Mouse (Mus musculus) MEL (cell line): ENCODE measurements around the gene Cfap54. TPM values are rescaled to one million over a fixed set of nuclear protein-coding genes. Genes with fewer than 3 reads are reported as not detected.

ENCODE experiments used
- DNase-seq: peaks from one replicate; pipeline ENCODE4 v3.0.0; 2011; ENCODE audit warnings: low read depth, low spot score
- H3K27ac ChIP-seq: 2 replicates; pipeline ENCODE4 v1.5.1; 2012; ENCODE audit warnings: low read depth, mild to moderate bottlenecking, control low read depth, low read length, moderate library complexity; ENCODE audit not compliant: control insufficient read depth
- H3K27me3 ChIP-seq, 2 experiments: fragments of 150-350 bp in 1 of 2; sonication (generic) in 1 of 2; 2 replicates each; pipeline ENCODE4 v1.6.1; 2012; ENCODE audit warnings: low read length in 2 of 2, mild to moderate bottlenecking in 2 of 2, improper control_type of control experiment in 1 of 2, moderate library complexity in 1 of 2; ENCODE audit not compliant: insufficient read depth in 2 of 2, control insufficient read depth in 1 of 2
- H3K36me3 ChIP-seq, 2 experiments: 2 replicates each; pipeline ENCODE4 v1.6.1; 2012 to 2014; ENCODE audit warnings: low read length in 2 of 2, improper control_type of control experiment in 1 of 2, inconsistent platforms in 1 of 2, mild to moderate bottlenecking in 1 of 2; ENCODE audit not compliant: insufficient read depth in 2 of 2, control insufficient read depth in 1 of 2
- H3K4me1 ChIP-seq, 2 experiments: fragments of 150-350 bp in 1 of 2; sonication (generic) in 1 of 2; 2 replicates each; pipeline ENCODE4 v1.6.1; 2012; ENCODE audit warnings: low read length in 2 of 2, improper control_type of control experiment in 1 of 2, mild to moderate bottlenecking in 1 of 2; ENCODE audit not compliant: insufficient read depth in 2 of 2, control insufficient read depth in 1 of 2
- H3K4me3 ChIP-seq, 2 experiments: fragments of 150-350 bp in 1 of 2; sonication (generic) in 1 of 2; 2 replicates each; pipeline ENCODE4 v1.5.1; 2012; ENCODE audit warnings: low read depth in 2 of 2, low read length in 2 of 2, mild to moderate bottlenecking in 2 of 2, moderate library complexity in 2 of 2, control low read depth in 1 of 2, improper control_type of control experiment in 1 of 2; ENCODE audit not compliant: control insufficient read depth in 1 of 2, insufficient read depth in 1 of 2
- H3K79me2 ChIP-seq: 2 replicates; pipeline ENCODE4 v1.6.1; 2012; ENCODE audit warnings: mild to moderate bottlenecking, low read length, moderate library complexity; ENCODE audit not compliant: control insufficient read depth, poor library complexity, insufficient read depth
- H3K9ac ChIP-seq: 2 replicates; pipeline ENCODE4 v1.6.1; 2012; ENCODE audit warnings: low read depth, mild to moderate bottlenecking, control low read depth, low read length, moderate library complexity; ENCODE audit not compliant: control insufficient read depth, poor library complexity, severe bottlenecking
- H3K9me3 ChIP-seq: fragments of 150-350 bp; sonication (generic); replicated peaks from 2 replicates; pipeline ENCODE4 v1.6.1; 2012; ENCODE audit warnings: mild to moderate bottlenecking, low read length, improper control_type of control experiment, moderate library complexity; ENCODE audit not compliant: insufficient read depth
- CHD1 ChIP-seq: IDR thresholded peaks from 2 replicates; pipeline ENCODE4 v1.6.1; 2012; ENCODE audit warnings: low read depth, mild to moderate bottlenecking, inconsistent platforms, low read length, improper control_type of control experiment
- CTCF ChIP-seq, 3 experiments: IDR thresholded peaks in 2 of 3; conservative IDR thresholded peaks in 1 of 3; 2 replicates each; pipeline ENCODE4 v1.5.1; 2011 to 2012; ENCODE audit warnings: low read length in 3 of 3, low read depth in 2 of 3, mild to moderate bottlenecking in 2 of 3, improper control_type of control experiment in 1 of 3, inconsistent platforms in 1 of 3, mixed read lengths in 1 of 3, moderate library complexity in 1 of 3; ENCODE audit not compliant: control insufficient read depth in 1 of 3, insufficient read depth in 1 of 3, poor library complexity in 1 of 3, severe bottlenecking in 1 of 3
- E2F4 ChIP-seq: IDR thresholded peaks from 2 replicates; pipeline ENCODE4 v1.6.1; 2011; ENCODE audit warnings: low read depth, low read length, improper control_type of control experiment, borderline replicate concordance
- ELF1 ChIP-seq: IDR thresholded peaks from 2 replicates; pipeline ENCODE4 v1.6.1; 2014; ENCODE audit warnings: low read depth, mild to moderate bottlenecking, inconsistent platforms, low read length, improper control_type of control experiment, moderate library complexity
- ETS1 ChIP-seq: IDR thresholded peaks from 2 replicates; pipeline ENCODE4 v1.6.1; 2012; ENCODE audit warnings: low read depth, mild to moderate bottlenecking, inconsistent platforms, low read length, improper control_type of control experiment, moderate library complexity
- GATA1 ChIP-seq: IDR thresholded peaks from 2 replicates; pipeline ENCODE4 v1.6.1; 2011; ENCODE audit warnings: low read depth, low read length, improper control_type of control experiment
- HCFC1 ChIP-seq: IDR thresholded peaks from 2 replicates; pipeline ENCODE4 v1.6.1; 2012; ENCODE audit warnings: low read depth, mild to moderate bottlenecking, inconsistent platforms, low read length, improper control_type of control experiment, moderate library complexity
- KAT2A ChIP-seq: conservative IDR thresholded peaks from 2 replicates; pipeline ENCODE4 v1.6.1; 2012; ENCODE audit warnings: low read depth, low read length, improper control_type of control experiment, inconsistent platforms
- MAFK ChIP-seq: IDR thresholded peaks from 2 replicates; pipeline ENCODE4 v1.6.1; 2011; ENCODE audit warnings: low read depth, mild to moderate bottlenecking, low read length, improper control_type of control experiment, borderline replicate concordance
- MAX ChIP-seq: IDR thresholded peaks from 2 replicates; pipeline ENCODE4 v1.6.1; 2011; ENCODE audit warnings: low read length, improper control_type of control experiment
- MAZ ChIP-seq: IDR thresholded peaks from 2 replicates; pipeline ENCODE4 v1.6.1; 2012; ENCODE audit warnings: low read depth, mild to moderate bottlenecking, inconsistent platforms, low read length, improper control_type of control experiment
- MEF2A ChIP-seq: IDR thresholded peaks from 2 replicates; pipeline ENCODE4 v1.6.1; 2014; ENCODE audit warnings: low read depth, mild to moderate bottlenecking, inconsistent platforms, low read length, improper control_type of control experiment; ENCODE audit not compliant: poor library complexity, insufficient replicate concordance, severe bottlenecking; ENCODE audit errors: extremely low read depth
- MYB ChIP-seq: IDR thresholded peaks from 2 replicates; pipeline ENCODE4 v1.6.1; 2011; ENCODE audit warnings: mild to moderate bottlenecking, low read depth, low read length, improper control_type of control experiment
- MYC ChIP-seq: IDR thresholded peaks from 2 replicates; pipeline ENCODE4 v1.6.1; 2011; ENCODE audit warnings: low read depth, mild to moderate bottlenecking, low read length, improper control_type of control experiment, moderate library complexity
- NELFE ChIP-seq: IDR thresholded peaks from 2 replicates; pipeline ENCODE4 v1.6.1; 2011; ENCODE audit warnings: low read depth, low read length, improper control_type of control experiment
- POLR2A ChIP-seq, 2 experiments: IDR thresholded peaks; 2 replicates each; pipeline ENCODE4 v1.6.1; 2011 to 2012; ENCODE audit warnings: low read length in 2 of 2, mild to moderate bottlenecking in 2 of 2, control low read depth in 1 of 2, improper control_type of control experiment in 1 of 2, low read depth in 1 of 2, moderate library complexity in 1 of 2; ENCODE audit not compliant: control insufficient read depth in 1 of 2, insufficient read depth in 1 of 2, poor library complexity in 1 of 2
- POLR2AphosphoS2 ChIP-seq: IDR thresholded peaks from 2 replicates; pipeline ENCODE4 v1.6.1; 2011; ENCODE audit warnings: low read length, improper control_type of control experiment
- POLR2AphosphoS5 ChIP-seq: IDR thresholded peaks from 2 replicates; pipeline ENCODE4 v1.6.1; 2012; ENCODE audit warnings: low read depth, borderline replicate concordance, mild to moderate bottlenecking, inconsistent platforms, low read length, moderate library complexity, mixed read lengths
- RAD21 ChIP-seq: IDR thresholded peaks from 2 replicates; pipeline ENCODE4 v1.6.1; 2011; ENCODE audit warnings: mild to moderate bottlenecking, low read depth, low read length, improper control_type of control experiment
- RCOR1 ChIP-seq: IDR thresholded peaks from 2 replicates; pipeline ENCODE4 v1.6.1; 2012; ENCODE audit warnings: low read depth, mild to moderate bottlenecking, inconsistent platforms, low read length, improper control_type of control experiment
- TAL1 ChIP-seq: IDR thresholded peaks from 2 replicates; pipeline ENCODE4 v1.6.1; 2012; ENCODE audit warnings: mild to moderate bottlenecking, inconsistent platforms, low read length, moderate library complexity, mixed read lengths
- USF1 ChIP-seq: IDR thresholded peaks from 2 replicates; pipeline ENCODE4 v1.6.1; 2014; ENCODE audit warnings: low read depth, mild to moderate bottlenecking, inconsistent platforms, low read length, improper control_type of control experiment, moderate library complexity
- USF2 ChIP-seq, 2 experiments: IDR thresholded peaks; 2 replicates each; pipeline ENCODE4 v1.6.1; 2011 to 2012; ENCODE audit warnings: improper control_type of control experiment in 2 of 2, low read length in 2 of 2, borderline replicate concordance in 1 of 2, inconsistent platforms in 1 of 2, low read depth in 1 of 2, mild to moderate bottlenecking in 1 of 2; ENCODE audit not compliant: insufficient read depth in 1 of 2
- ZKSCAN1 ChIP-seq: IDR thresholded peaks from 2 replicates; pipeline ENCODE4 v1.6.1; 2012; ENCODE audit warnings: low read depth, mild to moderate bottlenecking, inconsistent platforms, low read length, improper control_type of control experiment, moderate library complexity
- ZMIZ1 ChIP-seq: IDR thresholded peaks from 2 replicates; pipeline ENCODE4 v1.6.1; 2012; ENCODE audit warnings: low read depth, mild to moderate bottlenecking, inconsistent platforms, low read length, improper control_type of control experiment, moderate library complexity
- ZNF384 ChIP-seq: IDR thresholded peaks from 2 replicates; pipeline ENCODE4 v1.6.1; 2012; ENCODE audit warnings: low read depth, mild to moderate bottlenecking, inconsistent platforms, low read length, improper control_type of control experiment
- polyA plus RNA-seq, 2 experiments: library from polyadenylated mRNA; stranded (reverse) in 1 of 2; unstranded in 1 of 2; fragments of >175 nt in 1 of 2; fragments of >200 nt in 1 of 2; gene quantifications; 2 replicates each; pipeline versions ENCODE4 v1.2.1 to v1.2.4; 2012; ENCODE audit warnings: low replicate concordance in 2 of 2, low read depth in 1 of 2; ENCODE audit not compliant: insufficient read length in 2 of 2, insufficient read depth in 1 of 2, missing spikeins in 1 of 2
- total RNA-seq: library from RNA; depleted of rRNA; stranded (reverse); fragments of 300-350 nt; gene quantifications from 2 replicates; pipeline ENCODE4 v1.2.3, GENCODE M21; 2012

The Cfap54 gene
- total and polyA plus RNA-seq, 3 experiments, result 2.0 to 2.7 TPM; not detected in 1

DNA sequence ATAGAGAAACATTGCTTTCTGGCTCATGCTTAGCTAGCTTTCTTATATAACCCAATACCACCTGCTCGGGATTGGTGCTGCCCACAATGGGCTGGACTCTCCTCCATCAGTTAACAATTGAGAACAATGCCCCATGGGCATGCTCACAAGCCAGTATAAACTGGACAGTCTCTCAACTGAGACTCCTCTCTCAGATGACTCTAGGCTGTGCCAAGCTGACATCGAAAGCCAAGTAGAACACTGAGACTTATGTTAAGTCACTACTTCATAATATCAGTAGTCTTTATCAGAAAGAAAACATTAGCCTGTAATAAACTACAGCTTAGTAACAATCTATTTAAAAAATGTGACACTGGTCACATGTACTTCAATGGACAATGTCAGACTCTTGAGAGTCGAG lies 35.2 kb upstream of the Cfap54 start:
- Histone ChIP-seq H3K9me3 (no peaks in the 10 kb centered on the region), H3K27me3 (no peaks in the 10 kb centered on the region), H3K9ac (no peak overlapping the region), H3K36me3 (peaks cover 0 to 24% of the 10 kb centered on the region in 2 experiments; a peak in 2 of 4 replicates), H3K79me2 (no peaks in the 10 kb centered on the region), H3K27ac (no peak overlapping the region), H3K4me1 (peaks cover 15 to 18% of the 10 kb centered on the region in 2 experiments), H3K4me3 (no peak overlapping the region)
- no peak for TF ChIP-seq POLR2A (IDR thresholded peaks at IDR 0.05; ENCODE audit: control insufficient read depth in 1 of 2, insufficient read depth in 1 of 2, low read depth in 1 of 2, low read length in 2 of 2, poor library complexity in 1 of 2)
- TF ChIP-seq ELF1, result no peak
- no peak for TF ChIP-seq E2F4
- no peak for TF ChIP-seq MAFK
- TF ChIP-seq CTCF (IDR thresholded peaks at IDR 0.05 in 2 of 3, conservative IDR thresholded peaks at IDR 0.05 in 1 of 3; ENCODE audit: control insufficient read depth in 1 of 3, insufficient read depth in 1 of 3, low read depth in 2 of 3, low read length in 3 of 3, poor library complexity in 1 of 3, severe bottlenecking in 1 of 3), result no peak
- no peak for TF ChIP-seq RCOR1
- no peak for TF ChIP-seq MYB
- TF ChIP-seq NELFE, result no peak
- no peak for TF ChIP-seq USF2 (IDR thresholded peaks at IDR 0.05; ENCODE audit: borderline replicate concordance in 1 of 2, insufficient read depth in 1 of 2, low read depth in 1 of 2, low read length in 2 of 2)
- TF ChIP-seq MEF2A, result no peak
- TF ChIP-seq CHD1, result no peak
- TF ChIP-seq ZKSCAN1, result no peak
- no peak for TF ChIP-seq POLR2AphosphoS2
- no peak for TF ChIP-seq POLR2AphosphoS5
- TF ChIP-seq MAZ, result no peak
- TF ChIP-seq MAX, result no peak
- TF ChIP-seq USF1, result no peak
- no peak for TF ChIP-seq HCFC1
- no peak for TF ChIP-seq ZMIZ1
- DNase-seq, result no peak

DNA sequence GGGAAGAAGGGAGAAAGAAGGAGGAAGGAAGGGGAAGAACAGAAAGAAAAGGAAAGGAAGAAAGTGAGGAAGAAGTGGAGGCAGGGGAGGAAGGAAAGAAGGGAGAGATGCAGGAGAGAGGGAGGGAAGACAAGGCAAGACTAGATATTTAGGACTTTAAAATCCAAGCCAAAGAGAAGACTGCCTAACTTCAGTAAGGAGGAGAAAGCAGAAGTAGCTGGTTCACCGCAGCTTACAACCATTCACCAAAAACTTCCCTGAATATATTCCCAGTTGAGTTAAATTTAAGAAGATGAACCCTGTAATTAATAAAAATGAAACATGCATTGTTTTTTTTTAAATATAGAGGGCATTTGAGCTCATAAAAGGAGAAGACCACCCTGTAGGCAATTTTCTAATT lies 34.3 kb upstream of the Cfap54 start:
- Histone ChIP-seq H3K9me3 (no peaks in the 10 kb centered on the region), H3K9ac (no peak overlapping the region), H3K27me3 (no peaks in the 10 kb centered on the region), H3K4me3 (no peak overlapping the region), H3K79me2 (no peaks in the 10 kb centered on the region), H3K4me1 (peaks cover 10 to 12% of the 10 kb centered on the region in 2 experiments), H3K36me3 (peaks cover 0 to 15% of the 10 kb centered on the region in 2 experiments; a peak in 2 of 4 replicates)
- no peak for TF ChIP-seq USF1
- no peak for TF ChIP-seq ETS1
- no peak for TF ChIP-seq RAD21
- no peak for TF ChIP-seq ZNF384
- TF ChIP-seq MEF2A, result no peak
- TF ChIP-seq USF2 (IDR thresholded peaks at IDR 0.05; ENCODE audit: borderline replicate concordance in 1 of 2, insufficient read depth in 1 of 2, low read depth in 1 of 2, low read length in 2 of 2), result no peak
- TF ChIP-seq KAT2A, result no peak
- no peak for TF ChIP-seq MYC
- no peak for TF ChIP-seq GATA1
- TF ChIP-seq TAL1, result no peak
- no peak for TF ChIP-seq RCOR1
- TF ChIP-seq, all 39 proteins: peak for 0
- no peak overlapping the region for H3K27ac ChIP-seq
- DNase-seq, result no peak
